Mouse (Mus musculus) megakaryocyte, embryonic 14.5 days (primary cell): ENCODE measurements at regions not wholly inside any gene's neighbourhood (a gene's known extent, or its start where the extent isn't known, plus 50 kb on each side); places are given as distances from the start of the nearest gene placed in this dataset.

Experiments used
- FLI1 ChIP-seq: IDR thresholded peaks from 2 replicates; pipeline ENCODE4 v1.6.1; 2012; ENCODE audit warnings: low read length, inconsistent platforms, mixed read lengths
- GATA1 ChIP-seq: IDR thresholded peaks from 3 replicates; pipeline ENCODE4 v1.6.1; 2012; ENCODE audit warnings: mixed read lengths, low read length, inconsistent platforms, borderline replicate concordance

DNA sequence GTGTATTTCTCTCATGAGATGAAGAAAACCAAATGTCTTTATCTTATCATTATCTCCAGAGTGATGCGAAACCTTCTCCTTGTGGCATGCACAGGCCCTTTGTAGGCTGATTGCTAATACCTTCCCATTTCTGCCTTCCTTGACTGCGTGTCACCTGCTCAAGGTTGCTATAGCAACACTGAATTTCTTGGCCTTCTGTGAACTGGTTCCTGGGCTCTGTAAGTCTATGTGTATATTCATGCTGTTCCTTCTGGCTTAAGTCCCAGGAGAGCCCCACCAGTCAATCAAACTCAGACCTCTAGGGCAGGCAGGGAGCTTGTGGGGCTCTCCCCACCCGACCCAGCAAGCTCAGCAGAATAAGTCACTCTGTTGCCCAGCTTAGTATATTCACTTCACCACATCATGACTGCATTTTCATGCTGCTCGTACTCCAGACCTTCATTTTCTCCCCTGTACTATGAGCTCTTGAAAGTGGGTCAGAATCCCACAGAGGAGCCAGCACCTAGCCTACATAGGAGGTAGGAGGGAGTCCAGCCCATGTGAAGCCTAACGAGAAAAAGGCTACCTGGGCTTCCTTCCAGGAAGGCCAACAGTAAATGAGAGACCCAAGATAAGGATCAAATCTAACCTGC is 121.9 kb downstream of the Gm10260 start:
- TF ChIP-seq GATA1, result no peak
- no peak for TF ChIP-seq FLI1
